Mouse (Mus musculus): ENCODE data around the gene Agpat4. TPM values are rescaled to one million over a fixed set of nuclear protein-coding genes. Genes with fewer than 3 reads are reported as not detected.

Agpat4 gene
- polyA plus RNA-seq, 1 experiment from 2014 or later: 26.5 TPM

DNA sequence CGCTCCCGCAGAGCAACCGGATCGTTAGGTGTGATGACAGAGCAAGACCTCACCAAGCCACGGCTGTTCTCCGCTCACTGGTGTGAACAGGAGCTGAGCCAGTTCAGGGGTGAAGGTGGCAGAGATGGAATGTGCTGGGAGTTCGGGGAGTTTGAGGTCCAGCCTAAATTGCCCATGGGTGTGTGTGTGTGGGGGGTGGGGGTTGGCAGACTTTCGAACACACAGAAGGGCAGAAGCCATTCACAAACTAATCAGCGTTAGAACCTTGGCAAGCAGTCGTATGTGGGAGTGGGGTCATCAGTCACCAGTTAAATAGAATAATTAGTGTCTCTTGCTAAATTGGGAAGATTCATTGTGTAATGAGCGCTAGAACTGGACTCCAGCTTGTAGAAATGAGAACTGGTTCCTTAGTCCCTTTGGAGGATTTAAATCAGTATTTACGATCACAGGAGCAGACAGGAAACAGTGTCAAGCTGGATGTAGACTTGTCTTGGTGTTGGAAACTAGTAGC lies 50.9 kb downstream of the Agpat4 start:
- Histone ChIP-seq H3K9me3 (ENCODE audit: control insufficient read depth, low read length) (no peaks in the 10 kb centered on the region), H3K4me3 (ENCODE audit: low read length) (no peak overlapping the region), H3K27ac (ENCODE audit: low read depth, low read length) (peak overlapping the region; percentile 42; the same call in 1 of the 2 replicates), H3K9ac (ENCODE audit: low read depth, low read length) (no peak overlapping the region), H3K27me3 (ENCODE audit: control insufficient read depth, insufficient read depth, low read length) (no peaks in the 10 kb centered on the region), H3K4me1 (ENCODE audit: control insufficient read depth, insufficient read depth, low read length) (peaks cover 23% of the 10 kb centered on the region), H3K36me3 (ENCODE audit: control insufficient read depth, insufficient read depth, low read length) (0 out of 2 replicates have a peak, but pooled peaks cover 3% of the 10 kb centered on the region), H3K4me2 (replicated peaks; ENCODE audit: low read depth, low read length) (no peak overlapping the region; the same call in 1 of the 2 replicates)
- WGBS: 12% methylated on average over 12 of the region's 12 CpGs
- ATAC-seq (ENCODE audit: low FRiP score, low TSS enrichment): peak; percentile 46

DNA sequence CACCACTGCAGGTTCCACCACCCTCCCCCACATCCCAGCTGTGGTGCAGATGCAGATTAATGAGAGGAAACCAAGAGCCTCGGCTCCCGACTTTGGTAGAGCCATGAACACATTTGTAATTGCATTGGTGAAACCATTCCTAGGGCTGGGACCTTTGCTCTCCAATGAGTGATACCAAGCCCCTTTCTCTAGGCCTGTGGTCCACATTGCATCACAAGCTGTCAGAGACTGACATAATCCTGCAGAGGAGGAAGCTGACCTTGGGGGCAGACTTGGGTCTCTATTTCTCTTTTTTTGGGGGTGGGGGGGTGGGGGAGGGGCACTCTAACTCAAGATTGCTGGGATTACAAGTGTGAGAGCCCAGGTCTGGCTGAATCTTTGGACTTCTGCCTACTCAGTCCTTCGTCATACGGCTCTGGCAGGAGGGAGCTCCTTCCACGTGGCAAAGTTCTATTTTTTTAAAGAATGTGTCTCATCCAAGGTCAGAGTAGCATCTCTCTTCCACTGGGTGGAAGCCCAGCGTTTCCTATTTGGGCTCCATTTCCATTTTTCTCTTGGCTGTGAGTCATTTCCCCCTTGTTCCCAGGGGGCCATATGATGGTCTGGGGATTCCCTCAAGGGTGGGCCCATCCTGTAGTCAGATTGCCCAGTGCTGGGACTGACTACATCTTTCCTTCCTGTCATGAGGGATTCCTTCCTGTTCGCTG lies 52.4 kb downstream of the Agpat4 start:
- Histone ChIP-seq H3K27ac (ENCODE audit: low read depth, low read length) (no peak overlapping the region), H3K4me3 (ENCODE audit: low read length) (no peak overlapping the region), H3K4me1 (ENCODE audit: control insufficient read depth, insufficient read depth, low read length) (peaks cover 23% of the 10 kb centered on the region), H3K9ac (ENCODE audit: low read depth, low read length) (no peak overlapping the region), H3K27me3 (ENCODE audit: control insufficient read depth, insufficient read depth, low read length) (no peaks in the 10 kb centered on the region), H3K36me3 (ENCODE audit: control insufficient read depth, insufficient read depth, low read length) (0 out of 2 replicates have a peak, but pooled peaks cover 3% of the 10 kb centered on the region), H3K9me3 (ENCODE audit: control insufficient read depth, low read length) (no peaks in the 10 kb centered on the region), H3K4me2 (replicated peaks; ENCODE audit: low read depth, low read length) (no peak overlapping the region)
- WGBS: 52% methylated on average over 7 of the region's 7 CpGs
- ATAC-seq (ENCODE audit: low FRiP score, low TSS enrichment): no peak

DNA sequence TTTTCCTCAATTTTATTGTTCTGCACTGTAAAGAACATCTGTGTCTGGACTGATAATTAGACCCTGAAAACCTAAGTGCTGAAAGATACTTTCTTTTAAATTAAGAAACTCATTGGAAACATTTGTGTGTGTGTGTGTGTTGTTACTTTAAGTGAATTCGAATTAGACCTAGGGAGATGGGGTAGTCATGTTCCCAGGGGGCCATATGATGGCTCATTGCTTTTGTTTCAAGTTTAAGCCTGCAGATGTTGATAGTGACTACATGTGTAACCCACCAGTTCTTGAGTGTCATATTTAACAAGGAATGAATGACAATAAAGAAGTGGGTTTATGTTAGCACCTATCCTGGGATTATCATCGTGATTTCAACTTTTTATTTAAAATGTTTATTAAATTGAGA lies 53.2 kb downstream of the Agpat4 start:
- 83% methylated on average over 2 of the region's 2 CpGs for WGBS
- peaks cover 23% of the 10 kb centered on the region for H3K4me1 ChIP-seq (ENCODE audit: control insufficient read depth, insufficient read depth, low read length)
- 0 out of 2 replicates have a peak, but pooled peaks cover 3% of the 10 kb centered on the region for H3K36me3 ChIP-seq (ENCODE audit: control insufficient read depth, insufficient read depth, low read length)
- no peaks in the 10 kb centered on the region for H3K9me3 ChIP-seq (ENCODE audit: control insufficient read depth, low read length)
- no peak overlapping the region for H3K9ac ChIP-seq (ENCODE audit: low read depth, low read length)
- no peaks in the 10 kb centered on the region for H3K27me3 ChIP-seq (ENCODE audit: control insufficient read depth, insufficient read depth, low read length)
- ATAC-seq (ENCODE audit: low FRiP score, low TSS enrichment): no peak
- no peak overlapping the region for H3K4me2 ChIP-seq (replicated peaks; ENCODE audit: low read depth, low read length)
- no peak overlapping the region for H3K27ac ChIP-seq (ENCODE audit: low read depth, low read length)
- no peak overlapping the region for H3K4me3 ChIP-seq (ENCODE audit: low read length)

DNA sequence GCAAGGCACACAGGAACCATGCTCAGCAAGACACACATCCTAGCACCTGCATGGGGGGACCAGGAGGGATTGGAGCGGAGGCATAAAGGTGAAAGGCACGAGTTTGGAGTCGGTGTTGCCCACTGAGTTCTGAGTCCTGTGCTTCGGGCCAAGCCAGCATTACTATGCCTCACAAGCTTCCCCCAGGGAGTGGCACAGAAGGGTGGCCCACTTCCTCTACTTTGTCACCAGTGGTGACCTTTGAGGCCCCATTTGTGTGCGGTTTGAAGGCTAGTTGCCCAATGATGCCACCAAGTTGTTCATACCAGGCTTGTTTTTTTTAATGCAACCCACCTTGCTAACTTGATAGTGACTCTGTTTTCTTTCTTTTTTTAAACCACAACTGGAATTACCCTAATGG lies 55.7 kb downstream of the Agpat4 start:
- no peak for ATAC-seq (ENCODE audit: low FRiP score, low TSS enrichment)
- no peak overlapping the region for H3K4me2 ChIP-seq (replicated peaks; ENCODE audit: low read depth, low read length)
- H3K9me3 ChIP-seq (ENCODE audit: control insufficient read depth, low read length): peaks cover 7% of the 10 kb centered on the region; the same call in 1 of the 2 replicates
- H3K9ac ChIP-seq (ENCODE audit: low read depth, low read length): no peak overlapping the region
- 0 out of 2 replicates have a peak, but pooled peaks cover 3% of the 10 kb centered on the region for H3K36me3 ChIP-seq (ENCODE audit: control insufficient read depth, insufficient read depth, low read length)
- peaks cover 12% of the 10 kb centered on the region for H3K4me1 ChIP-seq (ENCODE audit: control insufficient read depth, insufficient read depth, low read length)
- H3K4me3 ChIP-seq (ENCODE audit: low read length): no peak overlapping the region
- 85% methylated on average over 5 of the region's 5 CpGs for WGBS
- H3K27me3 ChIP-seq (ENCODE audit: control insufficient read depth, insufficient read depth, low read length): no peaks in the 10 kb centered on the region
- H3K27ac ChIP-seq (ENCODE audit: low read depth, low read length): no peak overlapping the region

DNA sequence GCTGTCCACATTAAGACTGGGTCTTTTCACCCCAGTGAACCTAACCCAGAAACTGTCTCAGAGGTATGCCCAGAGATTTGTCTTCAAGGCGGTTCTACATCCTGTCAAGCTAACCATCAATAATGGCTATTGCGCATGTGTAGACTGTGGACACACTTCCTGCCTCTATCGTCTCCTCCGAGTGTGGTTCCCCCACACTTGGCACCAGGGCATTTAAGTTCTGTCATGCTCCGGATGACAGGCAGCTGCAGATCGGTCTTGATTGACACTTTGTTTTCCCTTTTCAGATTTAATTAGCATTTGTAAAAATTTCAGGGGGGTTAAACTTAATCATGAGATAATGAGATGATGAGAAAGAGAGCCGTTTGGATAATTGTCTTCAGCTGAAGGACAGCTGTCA lies 56.4 kb downstream of the Agpat4 start:
- no peak for ATAC-seq (ENCODE audit: low FRiP score, low TSS enrichment)
- H3K36me3 ChIP-seq (ENCODE audit: control insufficient read depth, insufficient read depth, low read length): 0 out of 2 replicates have a peak, but pooled peaks cover 3% of the 10 kb centered on the region
- 80% methylated on average over 7 of the region's 7 CpGs for WGBS

DNA sequence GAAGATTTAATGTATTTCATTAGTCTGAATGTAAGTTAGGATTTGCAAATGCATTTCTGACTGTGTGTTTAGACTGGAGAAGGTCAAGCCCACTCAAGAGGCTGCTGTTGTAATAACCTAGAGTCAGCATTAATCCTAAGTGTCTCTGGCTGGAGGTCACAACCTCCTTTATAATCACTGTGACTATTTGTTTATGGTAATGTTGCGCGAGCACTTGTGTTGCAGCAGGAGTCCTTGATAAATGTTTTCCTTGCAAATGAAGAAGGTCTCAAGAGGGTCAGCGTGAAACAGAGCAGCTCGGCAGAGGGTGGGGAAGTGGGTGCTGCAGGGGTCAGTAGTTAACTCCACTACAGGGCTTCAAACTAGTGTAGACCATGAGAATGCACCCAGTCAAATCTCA lies 57.1 kb downstream of the Agpat4 start:
- H3K9me3 ChIP-seq (ENCODE audit: control insufficient read depth, low read length): peaks cover 7% of the 10 kb centered on the region; the same call in 1 of the 2 replicates
- no peak for ATAC-seq (ENCODE audit: low FRiP score, low TSS enrichment)
- H3K4me1 ChIP-seq (ENCODE audit: control insufficient read depth, insufficient read depth, low read length): peaks cover 7% of the 10 kb centered on the region; the same call in 1 of the 2 replicates
- WGBS: 41% methylated on average over 4 of the region's 4 CpGs
- H3K4me2 ChIP-seq (replicated peaks; ENCODE audit: low read depth, low read length): no peak overlapping the region
- H3K9ac ChIP-seq (ENCODE audit: low read depth, low read length): no peak overlapping the region
- no peak overlapping the region for H3K4me3 ChIP-seq (ENCODE audit: low read length)
- no peaks in the 10 kb centered on the region for H3K27me3 ChIP-seq (ENCODE audit: control insufficient read depth, insufficient read depth, low read length)
- H3K27ac ChIP-seq (ENCODE audit: low read depth, low read length): no peak overlapping the region
- H3K36me3 ChIP-seq (ENCODE audit: control insufficient read depth, insufficient read depth, low read length): 0 out of 2 replicates have a peak, but pooled peaks cover 3% of the 10 kb centered on the region

More for the DNA sequence above, 56.4 kb downstream of the Agpat4 start:
- Histone ChIP-seq H3K4me3 (ENCODE audit: low read length) (no peak overlapping the region), H3K4me1 (ENCODE audit: control insufficient read depth, insufficient read depth, low read length) (peaks cover 8% of the 10 kb centered on the region; the same call in 1 of the 2 replicates), H3K9ac (ENCODE audit: low read depth, low read length) (no peak overlapping the region), H3K4me2 (replicated peaks; ENCODE audit: low read depth, low read length) (no peak overlapping the region), H3K27me3 (ENCODE audit: control insufficient read depth, insufficient read depth, low read length) (no peaks in the 10 kb centered on the region), H3K27ac (ENCODE audit: low read depth, low read length) (no peak overlapping the region), H3K9me3 (ENCODE audit: control insufficient read depth, low read length) (peaks cover 7% of the 10 kb centered on the region; the same call in 1 of the 2 replicates)

DNA sequence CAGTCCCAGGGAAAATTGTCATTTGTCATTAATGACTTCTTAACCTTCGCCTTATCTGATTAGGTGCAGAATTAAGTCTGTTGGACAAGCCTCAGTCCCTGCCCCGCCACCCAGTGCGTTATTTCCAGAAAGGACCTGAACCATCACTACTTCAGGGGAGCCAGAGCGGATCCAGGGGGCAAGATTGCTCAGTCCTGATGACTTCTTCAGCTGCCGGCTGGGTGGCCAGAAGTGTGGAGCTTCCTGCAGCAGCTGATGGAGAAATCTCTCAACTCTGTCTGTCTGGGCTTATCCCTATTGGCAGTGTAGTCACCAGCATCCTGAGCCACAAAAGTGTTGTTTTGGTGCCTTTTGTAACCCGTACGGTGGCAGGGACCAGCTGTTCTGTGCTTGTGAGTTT lies 60.8 kb downstream of the Agpat4 start:
- Histone ChIP-seq H3K27ac (ENCODE audit: low read depth, low read length) (no peak overlapping the region), H3K36me3 (ENCODE audit: control insufficient read depth, insufficient read depth, low read length) (no peaks in the 10 kb centered on the region), H3K4me1 (ENCODE audit: control insufficient read depth, insufficient read depth, low read length) (peaks cover 7% of the 10 kb centered on the region; the same call in 1 of the 2 replicates), H3K9me3 (ENCODE audit: control insufficient read depth, low read length) (peaks cover 7% of the 10 kb centered on the region; the same call in 1 of the 2 replicates), H3K4me3 (ENCODE audit: low read length) (no peak overlapping the region), H3K4me2 (replicated peaks; ENCODE audit: low read depth, low read length) (no peak overlapping the region), H3K27me3 (ENCODE audit: control insufficient read depth, insufficient read depth, low read length) (no peaks in the 10 kb centered on the region), H3K9ac (ENCODE audit: low read depth, low read length) (no peak overlapping the region)
- WGBS: 77% methylated on average over 7 of the region's 7 CpGs
- ATAC-seq (ENCODE audit: low FRiP score, low TSS enrichment): no peak

DNA sequence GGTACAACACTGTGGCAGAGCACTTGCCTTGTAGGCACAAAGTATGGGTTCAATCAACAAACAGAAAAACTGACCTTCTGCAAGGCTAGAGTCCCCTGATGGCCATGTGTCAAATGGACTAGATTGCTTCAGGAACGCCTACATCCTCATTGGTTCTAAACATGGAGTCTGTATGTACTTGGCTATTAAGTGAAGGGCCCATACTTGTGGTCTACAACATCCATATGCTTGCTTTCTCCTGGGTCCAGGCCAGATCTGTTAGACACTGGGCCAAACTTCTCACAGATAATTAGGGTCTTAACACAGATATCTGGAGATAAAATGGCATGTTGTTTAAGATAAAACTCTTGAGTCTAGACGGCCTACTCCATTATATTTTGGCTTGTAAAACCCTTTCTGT lies 61.3 kb downstream of the Agpat4 start:
- Histone ChIP-seq H3K27ac (ENCODE audit: low read depth, low read length) (no peak overlapping the region), H3K4me2 (replicated peaks; ENCODE audit: low read depth, low read length) (no peak overlapping the region), H3K4me3 (ENCODE audit: low read length) (no peak overlapping the region), H3K36me3 (ENCODE audit: control insufficient read depth, insufficient read depth, low read length) (no peaks in the 10 kb centered on the region), H3K4me1 (ENCODE audit: control insufficient read depth, insufficient read depth, low read length) (peaks cover 8% of the 10 kb centered on the region; the same call in 1 of the 2 replicates), H3K9ac (ENCODE audit: low read depth, low read length) (no peak overlapping the region), H3K9me3 (ENCODE audit: control insufficient read depth, low read length) (peaks cover 7% of the 10 kb centered on the region; the same call in 1 of the 2 replicates), H3K27me3 (ENCODE audit: control insufficient read depth, insufficient read depth, low read length) (no peaks in the 10 kb centered on the region)
- 94% methylated on average over 2 of the region's 2 CpGs for WGBS
- ATAC-seq (ENCODE audit: low FRiP score, low TSS enrichment): no peak

All from kidney, embryonic 14.5 days (tissue).